Mouse (Mus musculus) thymus, adult 2 months (tissue): ENCODE measurements around the gene Dapk2. TPM values are rescaled to one million over a fixed set of nuclear protein-coding genes. Genes with fewer than 3 reads are reported as not detected.

ENCODE experiments used
- DNase-seq: peaks from one replicate; pipeline ENCODE4 v3.0.0; 2021
- H3K27ac ChIP-seq: fragments of 200-500 bp; 2 replicates; pipeline ENCODE4 v1.5.1; 2012; ENCODE audit warnings: low read length, control low read depth; ENCODE audit not compliant: control insufficient read depth, insufficient read depth
- H3K27me3 ChIP-seq: fragments of 200-500 bp; 2 replicates; pipeline ENCODE4 v1.6.1; 2012; ENCODE audit warnings: mild to moderate bottlenecking, low read length, moderate library complexity, mixed read lengths; ENCODE audit not compliant: control insufficient read depth, insufficient read depth
- H3K36me3 ChIP-seq: fragments of 200-500 bp; 2 replicates; pipeline ENCODE4 v1.6.1; 2012; ENCODE audit warnings: mild to moderate bottlenecking, low read length, moderate library complexity; ENCODE audit not compliant: control insufficient read depth, insufficient read depth
- H3K4me1 ChIP-seq: fragments of 200-500 bp; replicated peaks from 2 replicates; pipeline ENCODE4 v1.6.1; 2012; ENCODE audit warnings: low read length; ENCODE audit not compliant: control insufficient read depth, insufficient read depth
- H3K4me3 ChIP-seq: fragments of 200-500 bp; 2 replicates; pipeline ENCODE4 v1.5.1; 2012; ENCODE audit warnings: mild to moderate bottlenecking, low read length, control low read depth, moderate library complexity; ENCODE audit not compliant: control insufficient read depth, insufficient read depth
- CTCF ChIP-seq: fragments of 200-500 bp; IDR thresholded peaks from 2 replicates; pipeline ENCODE4 v1.5.1; 2012; ENCODE audit warnings: mild to moderate bottlenecking, control low read depth, low read length, moderate library complexity, borderline replicate concordance; ENCODE audit not compliant: control insufficient read depth, poor library complexity, insufficient read depth; ENCODE audit errors: extremely low read depth
- POLR2A ChIP-seq: fragments of 200-500 bp; IDR thresholded peaks from 2 replicates; pipeline ENCODE4 v1.6.1; 2012; ENCODE audit warnings: mild to moderate bottlenecking, low read length, control low read depth, moderate library complexity; ENCODE audit not compliant: control insufficient read depth, poor library complexity, insufficient read depth; ENCODE audit errors: extremely low read depth
- WGBS: fragments of 180-500 bp; shearing (Covaris S2); methylation state at CpG from one replicate; pipeline ENCODE4 v1.1.7; 2018; 5-methylcytosine and 5-hydroxymethylcytosine counted together
- polyA plus RNA-seq: library from polyadenylated mRNA; depleted of rRNA; stranded (reverse); fragments of >200 nt; gene quantifications from 2 replicates; pipeline ENCODE4 v1.2.3, GENCODE M21; 2012

Dapk2 gene
- polyA plus RNA-seq, 1 experiment = 5.1 TPM

DNA sequence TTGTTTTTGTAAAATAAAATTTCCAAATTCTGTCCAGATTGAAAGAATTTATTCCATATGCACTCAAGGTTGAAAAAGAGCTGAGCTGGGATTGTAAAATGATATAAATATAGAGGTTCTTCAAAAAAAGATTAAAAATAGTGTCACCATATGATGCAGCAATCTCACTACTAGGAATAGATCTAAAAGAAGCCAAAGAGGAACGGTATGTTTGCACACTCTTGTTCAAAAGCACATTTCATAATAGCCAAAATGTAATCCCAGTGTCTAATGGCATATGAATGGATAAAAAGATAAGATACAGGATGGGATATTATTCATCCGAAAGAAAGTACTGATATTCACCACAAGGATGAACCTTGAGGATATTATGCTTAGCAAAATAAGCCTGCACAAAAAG is 38.5 kb upstream of the Dapk2 start:
- WGBS = 91% methylated on average over 2 of the region's 2 CpGs
- H3K27ac ChIP-seq = no peak overlapping the region
- no peak for DNase-seq
- peaks cover under 1% of the 10 kb centered on the region; the same call in 1 of the 2 replicates for H3K36me3 ChIP-seq
- H3K27me3 ChIP-seq = no peaks in the 10 kb centered on the region
- no peak for TF ChIP-seq CTCF
- TF ChIP-seq POLR2A = no peak
- no peak overlapping the region for H3K4me3 ChIP-seq
- H3K4me1 ChIP-seq = peaks cover 2% of the 10 kb centered on the region; the same call in 1 of the 2 replicates

DNA sequence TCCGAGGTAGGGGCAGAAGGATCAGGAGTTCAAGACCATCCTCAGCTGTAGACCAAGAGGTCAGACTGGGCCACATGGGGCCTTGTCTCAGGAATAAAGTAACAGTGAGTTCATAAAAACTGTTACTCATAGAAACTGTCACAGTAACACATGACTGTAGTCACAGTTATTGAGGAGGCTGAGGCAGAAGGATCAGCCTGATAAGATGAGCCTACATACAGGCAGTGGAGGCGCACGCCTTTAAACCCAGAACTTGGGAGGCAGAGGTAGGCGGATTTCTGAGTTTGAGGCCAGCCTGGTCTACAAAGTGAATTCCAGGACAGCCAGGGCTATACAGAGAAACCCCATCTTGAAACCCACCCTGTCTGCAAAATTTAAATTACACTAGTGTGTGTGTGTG is 37.9 kb upstream of the Dapk2 start:
- Histone ChIP-seq H3K27ac (no peak overlapping the region), H3K27me3 (no peaks in the 10 kb centered on the region), H3K4me3 (no peak overlapping the region), H3K36me3 (no peaks in the 10 kb centered on the region), H3K4me1 (peaks cover 2% of the 10 kb centered on the region; the same call in 1 of the 2 replicates)
- no peak for TF ChIP-seq POLR2A
- TF ChIP-seq CTCF = no peak
- WGBS = 98% methylated on average over 4 of the region's 4 CpGs
- DNase-seq = no peak

- TF ChIP-seq POLR2A = no peak
- TF ChIP-seq CTCF = no peak
- Histone ChIP-seq H3K27ac (no peak overlapping the region), H3K4me3 (no peak overlapping the region), H3K36me3 (no peaks in the 10 kb centered on the region), H3K4me1 (peaks cover 8% of the 10 kb centered on the region), H3K27me3 (no peaks in the 10 kb centered on the region)
- WGBS = 93% methylated on average over 3 of the region's 3 CpGs
- no peak for DNase-seq
Observed at GRCm38 (mm10) chr9:66120945-66121344, 37.1 kb upstream of the Dapk2 start.

GRCm38 (mm10) chr9:66121421-66121820 is 36.6 kb upstream of the Dapk2 start:
- DNase-seq = no peak
- H3K4me1 ChIP-seq = peaks cover 8% of the 10 kb centered on the region
- H3K27me3 ChIP-seq = no peaks in the 10 kb centered on the region
- TF ChIP-seq POLR2A = no peak
- TF ChIP-seq CTCF = no peak
- H3K4me3 ChIP-seq = no peak overlapping the region
- no peaks in the 10 kb centered on the region for H3K36me3 ChIP-seq
- H3K27ac ChIP-seq = no peak overlapping the region

- DNase-seq = no peak
Observed at GRCm38 (mm10) chr9:66123648-66124047, 34.4 kb upstream of the Dapk2 start.

DNA sequence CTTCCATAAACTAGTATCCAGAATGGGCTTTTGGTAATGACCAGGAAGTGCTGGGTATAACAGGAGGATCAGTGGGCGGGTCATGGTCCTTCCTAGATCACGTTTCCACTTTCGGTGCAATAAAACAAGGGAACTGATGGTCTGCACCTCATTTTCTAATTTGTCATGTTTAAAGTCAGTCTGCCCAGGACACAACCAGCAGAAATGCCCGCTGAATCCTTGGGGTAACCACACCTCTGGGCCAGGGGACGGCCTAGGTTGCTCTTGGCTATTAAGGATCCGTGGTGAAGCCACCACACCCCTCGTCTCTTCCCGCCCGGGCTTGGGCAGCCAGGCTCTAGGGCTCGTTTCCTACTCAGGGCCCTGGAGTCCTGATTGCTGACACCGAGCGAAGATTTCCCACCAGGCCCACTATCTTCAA is 33.9 kb upstream of the Dapk2 start:
- Histone ChIP-seq H3K27me3 (no peaks in the 10 kb centered on the region), H3K4me1 (peaks cover 6% of the 10 kb centered on the region), H3K4me3 (peak overlapping the region; percentile 60), H3K36me3 (no peaks in the 10 kb centered on the region), H3K27ac (no peak overlapping the region)
- no peak for TF ChIP-seq CTCF
- TF ChIP-seq POLR2A = no peak
- WGBS = under 1% methylated on average over 12 of the region's 12 CpGs
- no peak for DNase-seq

More at GRCm38 (mm10) chr9:66123648-66124047, 34.4 kb upstream of the Dapk2 start:
- TF ChIP-seq CTCF (no peak), POLR2A (no peak)
- peaks cover 6% of the 10 kb centered on the region for H3K4me1 ChIP-seq
- no peaks in the 10 kb centered on the region for H3K27me3 ChIP-seq
- H3K36me3 ChIP-seq = no peaks in the 10 kb centered on the region
- no peak overlapping the region for H3K4me3 ChIP-seq
- H3K27ac ChIP-seq = no peak overlapping the region
- WGBS = 7% methylated on average over 5 of the region's 5 CpGs

DNA sequence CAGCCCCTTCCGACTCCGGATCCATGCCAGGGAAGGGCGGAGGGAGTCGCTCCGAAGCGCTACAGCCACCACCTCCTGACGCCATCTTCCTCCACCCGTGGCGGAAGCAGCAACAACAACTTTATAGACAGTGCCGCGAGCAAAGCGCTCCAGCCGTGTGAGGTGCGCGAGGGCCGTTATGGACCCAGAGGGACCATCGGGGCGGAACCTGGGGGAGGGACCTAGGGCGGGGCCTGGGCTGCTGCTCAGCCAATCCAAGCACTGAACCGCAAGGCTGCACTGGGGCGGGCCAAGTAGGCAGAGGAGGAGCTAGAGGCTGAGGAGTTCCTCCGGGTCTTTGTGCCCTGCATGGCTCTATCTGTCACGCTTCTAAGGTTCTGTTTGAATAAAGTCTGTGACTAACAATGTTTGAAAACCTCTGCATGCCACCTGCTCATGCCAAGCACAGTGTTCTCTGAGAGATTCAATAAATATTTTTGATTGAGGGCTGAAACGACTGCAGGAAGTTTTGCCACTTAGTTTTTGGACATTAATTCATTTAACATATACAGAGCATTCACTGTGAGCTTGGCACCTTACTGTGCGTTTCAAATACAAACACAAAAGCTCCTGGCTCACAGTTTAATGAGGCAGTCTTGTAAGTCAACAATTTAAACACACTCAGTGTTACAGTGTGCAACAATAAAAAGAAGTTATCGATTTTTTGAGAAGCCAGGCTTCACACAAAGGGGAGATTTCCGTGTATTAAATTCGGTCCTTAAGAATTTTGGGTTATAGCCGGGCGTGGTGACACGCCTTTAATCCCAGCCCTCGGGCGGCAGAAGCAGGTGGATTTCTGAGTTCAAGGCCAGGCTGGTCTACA is 33.1 kb upstream of the Dapk2 start:
- H3K27me3 ChIP-seq = no peaks in the 10 kb centered on the region
- peak; percentile 98 for DNase-seq
- H3K4me1 ChIP-seq = peaks cover 6% of the 10 kb centered on the region
- peak overlapping the region; percentile 83; the same call in 1 of the 2 replicates for H3K27ac ChIP-seq
- H3K4me3 ChIP-seq = peak overlapping the region; percentile 60
- 17% methylated on average over 33 of the region's 33 CpGs for WGBS
- TF ChIP-seq POLR2A = peak; percentile 88
- TF ChIP-seq CTCF = peak; percentile 58; the same call in 1 of the 2 replicates
- no peaks in the 10 kb centered on the region for H3K36me3 ChIP-seq
